Mouse (Mus musculus): Measurements from ENCODE around the gene Majin.

- no peak for TF ChIP-seq POLR2A (IDR thresholded peaks at IDR 0.05; ENCODE audit: borderline replicate concordance, insufficient read depth, low read length)
- peak; percentile 90 for TF ChIP-seq CTCF (IDR thresholded peaks at IDR 0.05; ENCODE audit: borderline replicate concordance, insufficient read depth, low read depth, low read length)
Measured at GRCm38 (mm10) chr19:6268170-6268528, 84.0 kb downstream of the Majin start.
